Mouse (Mus musculus): ENCODE data around the gene Zbtb7b. TPM values are rescaled to one million over a fixed set of nuclear protein-coding genes. Genes with fewer than 3 reads are reported as not detected.

The Zbtb7b gene
- polyA plus RNA-seq, 1 experiment from 2014 or later: 1.6 TPM

GRCm38 (mm10) chr3:89359630-89360029 is 34.9 kb downstream of the Zbtb7b start:
- no peak overlapping the region for H3K27ac ChIP-seq (ENCODE audit: low read depth)
- H3K27me3 ChIP-seq (ENCODE audit: insufficient read depth, low read length): no peaks in the 10 kb centered on the region
- no peak for DNase-seq
- H3K4me3 ChIP-seq (ENCODE audit: low read depth, low read length): no peak overlapping the region
- H3K4me2 ChIP-seq: no peak overlapping the region
- no peak for ATAC-seq (ENCODE audit: insufficient read depth)
- no peak overlapping the region for H3K9ac ChIP-seq
- H3K36me3 ChIP-seq (ENCODE audit: insufficient read depth): no peaks in the 10 kb centered on the region
- 51% methylated on average over 6 of the region's 6 CpGs for WGBS
- no peaks in the 10 kb centered on the region for H3K4me1 ChIP-seq (ENCODE audit: insufficient read depth)
- TF ChIP-seq CTCF (IDR thresholded peaks at IDR 0.05; ENCODE audit: low read depth): no peak
- H3K9me3 ChIP-seq (ENCODE audit: low read depth, low read length): no peaks in the 10 kb centered on the region

DNA sequence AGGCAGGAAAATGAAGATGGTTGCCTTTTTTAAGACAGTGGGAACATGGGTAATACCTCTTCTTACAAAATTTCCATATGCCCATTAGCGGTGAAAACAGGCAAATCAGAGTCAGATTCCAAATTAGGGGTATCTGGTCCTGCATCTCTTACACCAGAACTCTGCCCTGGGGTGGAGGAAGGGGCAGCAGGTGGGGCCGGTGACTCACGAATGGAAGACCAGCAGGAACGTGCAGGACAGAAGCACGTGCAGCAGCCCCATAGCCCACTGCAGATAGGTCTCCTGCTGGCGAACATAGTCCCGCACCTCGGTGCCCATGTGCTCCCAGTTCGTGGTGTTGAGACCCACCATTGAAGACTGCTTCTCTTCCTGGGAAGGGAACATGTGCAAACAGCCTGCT is 38.5 kb downstream of the Zbtb7b start:
- no peak for DNase-seq

GRCm38 (mm10) chr3:89355512-89355902 is 39.1 kb downstream of the Zbtb7b start:
- H3K4me2 ChIP-seq: no peak overlapping the region
- no peak overlapping the region for H3K4me3 ChIP-seq (ENCODE audit: low read depth, low read length)
- no peak overlapping the region for H3K9ac ChIP-seq
- no peak overlapping the region for H3K27ac ChIP-seq (ENCODE audit: low read depth)
- no peak for TF ChIP-seq CTCF (IDR thresholded peaks at IDR 0.05; ENCODE audit: low read depth)
- DNase-seq: no peak
- H3K4me1 ChIP-seq (ENCODE audit: insufficient read depth): no peaks in the 10 kb centered on the region
- H3K27me3 ChIP-seq (ENCODE audit: insufficient read depth, low read length): no peaks in the 10 kb centered on the region; the same call in 1 of the 2 replicates
- ATAC-seq (ENCODE audit: insufficient read depth): no peak
- H3K36me3 ChIP-seq (ENCODE audit: insufficient read depth): no peaks in the 10 kb centered on the region
- WGBS: 67% methylated on average over 6 of the region's 6 CpGs
- no peaks in the 10 kb centered on the region for H3K9me3 ChIP-seq (ENCODE audit: low read depth, low read length)

More for the DNA sequence above, 38.5 kb downstream of the Zbtb7b start:
- H3K4me2 ChIP-seq: no peak overlapping the region
- TF ChIP-seq CTCF (IDR thresholded peaks at IDR 0.05; ENCODE audit: low read depth): no peak
- H3K27ac ChIP-seq (ENCODE audit: low read depth): no peak overlapping the region
- H3K27me3 ChIP-seq (ENCODE audit: insufficient read depth, low read length): no peaks in the 10 kb centered on the region; the same call in 1 of the 2 replicates
- no peak overlapping the region for H3K4me3 ChIP-seq (ENCODE audit: low read depth, low read length)
- no peak overlapping the region for H3K9ac ChIP-seq
- H3K36me3 ChIP-seq (ENCODE audit: insufficient read depth): no peaks in the 10 kb centered on the region
- WGBS: 69% methylated on average over 9 of the region's 9 CpGs
- H3K9me3 ChIP-seq (ENCODE audit: low read depth, low read length): no peaks in the 10 kb centered on the region
- no peaks in the 10 kb centered on the region for H3K4me1 ChIP-seq (ENCODE audit: insufficient read depth)
- ATAC-seq (ENCODE audit: insufficient read depth): no peak

DNA sequence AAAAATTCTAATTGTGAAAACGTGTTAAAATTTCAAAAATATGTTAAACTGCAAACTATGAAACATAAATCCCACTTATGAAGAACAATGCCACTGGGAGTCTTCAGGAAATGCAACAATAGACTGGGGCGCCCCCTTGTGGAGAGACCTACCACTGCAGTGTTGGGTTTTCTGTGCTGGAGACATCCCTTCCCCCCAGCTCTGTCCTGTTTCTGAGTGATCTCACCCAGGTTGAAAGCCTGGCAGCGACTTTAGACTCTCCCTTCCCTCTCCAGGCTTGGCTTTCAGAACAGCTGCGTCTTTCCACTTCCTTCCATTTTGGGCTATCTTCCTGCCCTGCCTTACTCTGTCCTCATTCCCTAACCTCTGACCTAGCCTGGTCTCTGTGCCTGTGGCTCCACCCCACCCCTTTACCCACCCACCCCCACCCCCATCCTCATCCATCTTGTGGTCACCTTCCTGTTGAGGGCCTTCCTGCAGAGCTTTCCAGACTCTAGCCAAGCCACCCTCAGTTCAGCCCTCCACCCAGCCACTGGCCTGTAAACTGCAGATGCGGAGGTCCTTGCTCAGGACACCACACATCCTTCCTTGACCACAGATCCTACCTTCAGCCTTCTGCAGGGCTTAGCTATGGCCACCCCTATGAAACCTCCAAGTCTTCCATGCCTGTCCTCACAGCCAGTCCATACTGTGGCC is 39.6 kb downstream of the Zbtb7b start:
- no peak overlapping the region for H3K4me2 ChIP-seq
- H3K4me1 ChIP-seq (ENCODE audit: insufficient read depth): no peaks in the 10 kb centered on the region
- H3K9ac ChIP-seq: no peak overlapping the region
- ATAC-seq (ENCODE audit: insufficient read depth) (peak; percentile 58), DNase-seq (peak; percentile 91)
- H3K9me3 ChIP-seq (ENCODE audit: low read depth, low read length): no peaks in the 10 kb centered on the region
- no peaks in the 10 kb centered on the region; the same call in 1 of the 2 replicates for H3K27me3 ChIP-seq (ENCODE audit: insufficient read depth, low read length)
- TF ChIP-seq CTCF (IDR thresholded peaks at IDR 0.05; ENCODE audit: low read depth): peak; percentile 94
- 15% methylated on average over 5 of the region's 5 CpGs for WGBS
- no peaks in the 10 kb centered on the region for H3K36me3 ChIP-seq (ENCODE audit: insufficient read depth)
- H3K4me3 ChIP-seq (ENCODE audit: low read depth, low read length): no peak overlapping the region
- H3K27ac ChIP-seq (ENCODE audit: low read depth): 0 out of 2 replicates have a peak overlapping the region, but pooled peaks have one; percentile 18

DNA sequence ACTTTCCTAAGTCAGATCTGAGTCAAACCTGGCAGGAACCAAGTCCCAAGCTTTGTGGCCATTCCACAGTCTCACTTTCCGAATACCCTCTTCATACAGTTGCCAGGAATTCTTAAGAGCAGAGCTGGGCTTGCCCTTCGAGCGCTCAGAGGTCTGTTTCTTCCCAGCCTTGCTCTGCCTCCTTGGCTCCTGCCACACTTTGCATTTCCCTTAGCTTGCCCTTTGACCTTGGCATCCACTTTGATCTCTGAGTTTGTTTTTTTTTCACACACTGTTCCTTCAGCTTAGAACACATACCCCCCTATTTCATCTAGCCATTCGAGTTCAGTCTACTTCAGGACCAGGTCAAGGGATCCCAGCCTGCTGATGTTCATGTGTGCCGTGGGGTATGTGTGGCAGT is 43.3 kb downstream of the Zbtb7b start:
- Histone ChIP-seq H3K9ac (no peak overlapping the region), H3K4me1 (ENCODE audit: insufficient read depth) (no peaks in the 10 kb centered on the region), H3K36me3 (ENCODE audit: insufficient read depth) (peaks cover 1% of the 10 kb centered on the region; the same call in 1 of the 2 replicates), H3K27me3 (ENCODE audit: insufficient read depth, low read length) (no peaks in the 10 kb centered on the region; the same call in 1 of the 2 replicates), H3K4me2 (no peak overlapping the region), H3K9me3 (ENCODE audit: low read depth, low read length) (no peaks in the 10 kb centered on the region), H3K4me3 (ENCODE audit: low read depth, low read length) (no peak overlapping the region), H3K27ac (ENCODE audit: low read depth) (no peak overlapping the region)
- DNase-seq (no peak), ATAC-seq (ENCODE audit: insufficient read depth) (no peak)
- WGBS: 43% methylated on average over 5 of the region's 5 CpGs
- TF ChIP-seq CTCF (IDR thresholded peaks at IDR 0.05; ENCODE audit: low read depth): no peak

DNA sequence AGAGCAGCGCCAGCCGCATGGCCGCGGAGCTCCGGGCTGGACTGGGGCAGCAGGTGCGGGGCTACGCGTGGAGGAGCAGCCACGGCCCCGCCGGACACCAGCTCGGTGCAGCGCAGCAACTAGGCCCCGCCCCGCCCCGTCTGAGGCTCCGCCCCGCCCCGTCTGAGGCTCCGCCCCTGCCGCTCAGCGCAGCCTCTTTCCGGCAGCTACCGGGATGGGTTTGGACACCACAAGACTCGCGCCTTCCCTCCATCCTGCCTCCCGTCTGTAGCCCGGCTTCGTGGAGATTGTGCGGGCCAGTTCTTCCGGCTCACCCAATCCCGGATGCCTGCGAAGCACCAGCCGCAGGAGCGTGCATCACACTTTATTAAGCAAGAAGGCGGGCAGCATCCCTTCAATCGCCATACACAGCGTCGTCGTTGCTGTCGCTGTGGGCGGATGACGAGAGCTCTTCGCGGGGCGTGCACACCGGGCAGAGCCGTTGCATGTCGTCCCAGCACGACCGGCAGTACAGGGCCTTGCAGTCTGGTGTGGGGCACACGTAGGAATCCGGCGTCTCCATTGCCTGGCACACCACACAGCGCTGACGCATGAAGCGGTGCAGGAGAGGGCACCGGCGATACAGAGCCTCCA is 44.6 kb downstream of the Zbtb7b start, which contains the start of gene Adam15:
Adam15 (minus strand) TSS at position 128 of the 633 bp plus-strand sequence.
- peak within 1 kb of the TSS; percentile 60 for H3K27ac ChIP-seq (ENCODE audit: low read depth)
- H3K4me2 ChIP-seq: peak within 1 kb of the TSS; percentile 99
- WGBS: under 1% methylated on average over 57 of the region's 59 CpGs
- no peaks in the 10 kb centered on the region for H3K4me1 ChIP-seq (ENCODE audit: insufficient read depth)
- no peaks in the 10 kb centered on the region for H3K9me3 ChIP-seq (ENCODE audit: low read depth, low read length)
- peak within 1 kb of the TSS; percentile 65 for H3K4me3 ChIP-seq (ENCODE audit: low read depth, low read length)
- no peaks in the 10 kb centered on the region; the same call in 1 of the 2 replicates for H3K27me3 ChIP-seq (ENCODE audit: insufficient read depth, low read length)
- H3K36me3 ChIP-seq (ENCODE audit: insufficient read depth): peaks cover 13% of the 10 kb centered on the region; the same call in 1 of the 2 replicates
- peak; percentile 88 for DNase-seq
- TF ChIP-seq CTCF (IDR thresholded peaks at IDR 0.05; ENCODE audit: low read depth): no peak
- peak within 1 kb of the TSS; percentile 54 for H3K9ac ChIP-seq
- ATAC-seq (ENCODE audit: insufficient read depth): peak; percentile 89
